Mouse (Mus musculus) megakaryocyte, embryonic 14.5 days (primary cell): Measurements from ENCODE around the gene Tnc.

Experiments
- FLI1 ChIP-seq: IDR thresholded peaks from 2 replicates; pipeline ENCODE4 v1.6.1; 2012; ENCODE audit warnings: low read length, inconsistent platforms, mixed read lengths
- GATA1 ChIP-seq: IDR thresholded peaks from 3 replicates; pipeline ENCODE4 v1.6.1; 2012; ENCODE audit warnings: mixed read lengths, low read length, inconsistent platforms, borderline replicate concordance

DNA sequence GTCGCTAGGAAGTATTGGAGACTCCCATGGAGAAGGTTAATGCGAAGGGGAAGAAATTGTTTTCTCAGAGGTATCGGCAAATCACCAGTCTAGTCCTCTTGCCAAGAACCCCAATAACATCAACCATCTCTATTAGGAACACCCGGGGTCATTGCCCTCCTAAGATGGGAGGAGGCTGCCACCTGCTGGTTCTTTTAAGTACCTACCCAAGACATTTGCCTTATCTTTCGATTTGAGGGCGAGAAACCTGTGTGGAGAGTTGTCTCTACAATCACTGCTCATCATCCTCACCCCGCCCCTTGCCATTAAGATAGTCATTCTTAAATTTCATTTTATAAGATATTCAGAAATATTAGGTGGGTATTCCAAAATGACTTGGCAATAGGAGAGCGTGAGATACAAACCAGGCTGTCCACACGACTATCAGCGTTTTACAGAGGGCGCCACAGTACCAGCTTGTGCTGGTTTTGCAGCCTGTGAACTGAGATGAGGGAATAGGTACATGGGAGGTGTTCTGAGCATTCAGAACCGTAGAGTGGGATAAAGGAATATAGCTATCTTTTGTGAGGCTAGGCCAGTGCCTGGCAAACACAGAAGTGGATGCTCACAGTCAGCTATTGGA is 98.6 kb downstream of the Tnc start:
- TF ChIP-seq GATA1 = no peak
- no peak for TF ChIP-seq FLI1
